Mouse (Mus musculus) G1E (cell line): ENCODE results near the gene Pi4kb.

ENCODE experiments used
- CTCF ChIP-seq: IDR thresholded peaks from 2 replicates; pipeline ENCODE4 v1.5.1; 2012; ENCODE audit warnings: low read depth, low read length, inconsistent platforms, mixed read lengths
- GATA1 ChIP-seq: IDR thresholded peaks from 2 replicates; pipeline ENCODE4 v1.6.1; 2012; ENCODE audit warnings: borderline replicate concordance, low read length, inconsistent platforms, mixed read lengths
- GATA2 ChIP-seq: IDR thresholded peaks from 2 replicates; pipeline ENCODE4 v1.6.1; 2012; ENCODE audit warnings: low read depth, low read length, inconsistent platforms, borderline replicate concordance
- POLR2AphosphoS5 ChIP-seq: IDR thresholded peaks from 2 replicates; pipeline ENCODE4 v1.6.1; 2012; ENCODE audit warnings: low read depth, low read length, inconsistent platforms; ENCODE audit not compliant: insufficient replicate concordance
- TAL1 ChIP-seq: conservative IDR thresholded peaks from 2 replicates; pipeline ENCODE4 v1.6.1; 2012; ENCODE audit warnings: low read depth, low read length, inconsistent platforms, mixed read lengths

GRCm38 (mm10) chr3:94953764-94954616 lies 20.5 kb upstream of the Pi4kb start, which contains the start of gene Rfx5:
- TF ChIP-seq CTCF, result no peak
- TF ChIP-seq GATA1, result no peak
- TF ChIP-seq POLR2AphosphoS5, result no peak
- no peak for TF ChIP-seq TAL1
- no peak for TF ChIP-seq GATA2
